Mouse (Mus musculus) left cerebral cortex, adult 8-10 months (tissue): ENCODE results near the gene G6pc3. TPM values are rescaled to one million over a fixed set of nuclear protein-coding genes. Genes with fewer than 3 reads are reported as not detected.

Experiments
- DNase-seq, 2 experiments: peaks; one replicate each; pipeline ENCODE4 v3.0.0; 2022; ENCODE audit warnings: low spot score in 2 of 2
- microRNA-seq, 2 experiments: library from miRNA; unstranded; fragments of <30 nt; microRNA quantifications; one replicate each; pipeline ENCODE4 v1.2.0; 2022
- total RNA-seq, 4 experiments: library from RNA; stranded (reverse); gene quantifications; 2 replicates each; pipeline ENCODE4 v1.2.4; 2022

G6pc3 gene
- total RNA-seq, 4 experiments from 2014 or later = 65.4 to 78.4 (median 75.2) TPM

- DNase-seq = no peak
Measured at GRCm38 (mm10) chr11:102241874-102242273, 52.5 kb downstream of the G6pc3 start.

Small RNA genes lying within 50 kb of the gene (microRNA-seq; reads per million reads assigned to microRNA genes)
- gene Mir8101 = 2.1 to 2.2 reads per million in 2 experiments

Other genes with a start within 250 kb of the G6pc3 start
- gene Sost, start 222.6 kb upstream of the G6pc3 start, total RNA-seq = under 1 TPM in 1 of 4 experiments, not detected in 3; 0.19 TPM
- not detected for gene Cfap97d1, start 205.3 kb upstream of the G6pc3 start, total RNA-seq
- gene Dusp3, start 202.6 kb upstream of the G6pc3 start, total RNA-seq = 100 to 1,000 TPM; 194 to 239 (median 216) TPM
- 10 to 100 TPM; 73.8 to 85.2 (median 77.1) TPM for gene Mpp3, start 161.2 kb upstream of the G6pc3 start, total RNA-seq
- gene Cd300lg, start 148.1 kb upstream of the G6pc3 start, total RNA-seq = under 1 TPM in 3 of 4 experiments, not detected in 1; 0.15 to 0.18 (median 0.17) TPM
- 100 to 1,000 TPM; 126 to 142 (median 135) TPM for gene Mpp2, start 101.1 kb upstream of the G6pc3 start, total RNA-seq
- gene Ppy, start 88.3 kb upstream of the G6pc3 start, total RNA-seq = not detected
- not detected for gene Pyy, start 81.8 kb upstream of the G6pc3 start, total RNA-seq
- gene Nags, start 44.1 kb upstream of the G6pc3 start, total RNA-seq = under 1 TPM in 1 of 4 experiments, not detected in 3; 0.18 TPM
- gene Tmem101, start 33.2 kb upstream of the G6pc3 start, total RNA-seq = 10 to 100 TPM; 19.4 to 27.6 (median 20.2) TPM
- gene Lsm12, start 4.3 kb upstream of the G6pc3 start, total RNA-seq = 10 to 100 TPM; 52.8 to 55.3 (median 53.9) TPM
- gene Hdac5, start 40.5 kb downstream of the G6pc3 start, total RNA-seq = 100 to 1,000 TPM; 245 to 275 (median 254) TPM
- gene BC030867, start 59.3 kb downstream of the G6pc3 start, total RNA-seq = 1 to 10 TPM in 3 of 4 experiments, under 1 TPM in 1; 0.76 to 1.6 (median 1.4) TPM
- 1 to 10 TPM; 2.8 to 3.7 (median 3.3) TPM for gene Asb16, start 79.1 kb downstream of the G6pc3 start, total RNA-seq
- 10 to 100 TPM; 62.1 to 70.6 (median 65.6) TPM for gene Tmub2, start 95.3 kb downstream of the G6pc3 start, total RNA-seq
- gene Atxn7l3, start 107.0 kb downstream of the G6pc3 start, total RNA-seq = 100 to 1,000 TPM; 202 to 218 (median 208) TPM
- gene Ubtf, start 130.1 kb downstream of the G6pc3 start, total RNA-seq = 100 to 1,000 TPM; 102 to 118 (median 113) TPM
- gene Slc4a1, start 176.6 kb downstream of the G6pc3 start, total RNA-seq = under 1 TPM in 3 of 4 experiments, not detected in 1; 0.08 to 0.41 (median 0.24) TPM
- 100 to 1,000 TPM; 433 to 468 (median 439) TPM for gene Rundc3a, start 203.8 kb downstream of the G6pc3 start, total RNA-seq
- gene Slc25a39, start 218.3 kb downstream of the G6pc3 start, total RNA-seq = 10 to 100 TPM; 64.1 to 75.4 (median 68.9) TPM
- 100 to 1,000 TPM in 2 of 4 experiments, 10 to 100 TPM in 2; 51.6 to 142 (median 80.2) TPM for gene Grn, start 240.7 kb downstream of the G6pc3 start, total RNA-seq